12 mouse cellular contexts compared by ENCODE assay signal in the genomic region with DNA sequence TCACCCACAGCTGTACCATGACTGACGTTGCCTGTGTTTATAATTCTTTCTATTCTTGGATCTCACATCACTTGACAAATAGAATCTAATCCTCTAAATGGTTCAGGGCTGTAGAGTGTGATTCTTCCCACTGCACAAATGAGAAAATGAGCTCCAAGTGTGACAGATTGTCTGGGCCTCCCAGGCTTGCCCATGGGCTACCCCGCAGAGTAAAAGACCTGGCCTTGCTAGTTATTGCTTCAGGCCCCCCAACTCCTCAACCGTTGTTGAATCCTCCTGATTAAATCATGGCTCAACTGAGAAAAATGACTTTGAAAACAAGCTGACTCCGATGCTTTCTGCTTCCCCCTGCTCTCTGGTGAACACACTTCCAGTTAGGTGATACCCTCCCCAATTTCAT.
"Had no signal": no experiment of that assay in that cellular context is flagged by ENCODE, and none has a peak within 500 bp of the region (broad histone marks: within the 10 kb centered on the region; RNA-seq: fewer than 3 reads in every experiment).

No protein-coding gene starts in this region.

- H3K4me3 ChIP-seq: left cerebral cortex, adult 2 months; limb, embryonic 12.5 days; liver, embryonic 13.5 days; neural tube, embryonic 12.5 days; stomach, embryonic 15.5 days had no signal

- H3K9ac ChIP-seq: limb, embryonic 12.5 days; liver, embryonic 13.5 days; liver, postnatal 0 days; neural tube, embryonic 12.5 days; stomach, embryonic 15.5 days had no signal

- H3K27ac ChIP-seq: left cerebral cortex, adult 2 months; limb, embryonic 12.5 days; liver, embryonic 13.5 days; macrophage; neural tube, embryonic 12.5 days; stomach, embryonic 15.5 days had no signal

- H3K9me3 ChIP-seq: limb, embryonic 12.5 days; liver, embryonic 13.5 days; neural tube, embryonic 12.5 days; stomach, embryonic 15.5 days had no signal

- H3K36me3 ChIP-seq: limb, embryonic 12.5 days; liver, embryonic 13.5 days; neural tube, embryonic 12.5 days; stomach, embryonic 15.5 days had no signal

- DNase-seq: liver; liver, embryonic 13.5 days; liver, postnatal 0 days; right cerebral cortex, postnatal 14 days; thymus, postnatal 14 days had no signal

- H3K27me3 ChIP-seq: limb, embryonic 12.5 days; liver, embryonic 13.5 days; neural tube, embryonic 12.5 days; stomach, embryonic 15.5 days had no signal

- ATAC-seq: inflammation-experienced regulatory T-cells, adult 6 months; intestine, postnatal 0 days; liver, postnatal 0 days had no signal

- H3K4me1 ChIP-seq: liver, embryonic 13.5 days; stomach, embryonic 15.5 days had no signal

- H3K4me2 ChIP-seq: limb, embryonic 12.5 days; liver, embryonic 13.5 days; stomach, embryonic 15.5 days had no signal
